Mouse (Mus musculus) liver, adult 2 months (tissue): Measurements from ENCODE around the gene Agrp. TPM values are rescaled to one million over a fixed set of nuclear protein-coding genes. Genes with fewer than 3 reads are reported as not detected.
A peak's percentile ranks its signal among the peaks of the same experiment; 100 is the strongest.

Experiments used
- DNase-seq: peaks from one replicate; pipeline ENCODE4 v3.0.0-alpha.2; 2011; ENCODE audit warnings: low read depth, low spot score; ENCODE audit errors: extremely low read depth
- H3K27ac ChIP-seq: fragments of 200-500 bp; replicated peaks from 2 replicates; pipeline ENCODE4 v1.5.1; 2012; ENCODE audit warnings: low read depth, mild to moderate bottlenecking, control low read depth, inconsistent platforms, low read length; ENCODE audit not compliant: insufficient read depth
- H3K27me3 ChIP-seq: fragments of 200-500 bp; 2 replicates; pipeline ENCODE4 v1.6.1; 2012; ENCODE audit warnings: mild to moderate bottlenecking, moderate library complexity, low read length, inconsistent platforms; ENCODE audit not compliant: control insufficient read depth, insufficient read depth
- H3K36me3 ChIP-seq: fragments of 200-500 bp; 2 replicates; pipeline ENCODE4 v1.6.1; 2012; ENCODE audit warnings: low read length, inconsistent platforms; ENCODE audit not compliant: control insufficient read depth, insufficient read depth
- H3K4me1 ChIP-seq: fragments of 200-500 bp; 2 replicates; pipeline ENCODE4 v1.6.1; 2011; ENCODE audit warnings: low read length; ENCODE audit not compliant: control insufficient read depth, insufficient read depth
- H3K4me3 ChIP-seq: fragments of 200-500 bp; 2 replicates; pipeline ENCODE4 v1.5.1; 2011; ENCODE audit warnings: low read depth, mild to moderate bottlenecking, control low read depth, low read length, moderate library complexity; ENCODE audit not compliant: insufficient read depth
- H3K79me2 ChIP-seq: fragments of 200-500 bp; 2 replicates; pipeline ENCODE4 v1.6.1; 2012; ENCODE audit warnings: inconsistent platforms, mild to moderate bottlenecking, low read length, moderate library complexity; ENCODE audit not compliant: control insufficient read depth, insufficient read depth
- H3K9ac ChIP-seq: fragments of 200-500 bp; 2 replicates; pipeline ENCODE4 v1.6.1; 2012; ENCODE audit warnings: low read depth, mild to moderate bottlenecking, control low read depth, inconsistent platforms, low read length
- CTCF ChIP-seq: fragments of 200-500 bp; IDR thresholded peaks from 2 replicates; pipeline ENCODE4 v1.5.1; 2011; ENCODE audit warnings: low read depth, low read length, control low read depth
- POLR2A ChIP-seq: fragments of 200-500 bp; IDR thresholded peaks from 2 replicates; pipeline ENCODE4 v1.6.1; 2011; ENCODE audit warnings: low read length, control low read depth; ENCODE audit not compliant: insufficient read depth; ENCODE audit errors: extremely low read depth
- WGBS: fragments of 180-500 bp; shearing (Covaris S2); methylation state at CpG from one replicate; pipeline ENCODE4 v1.1.7; 2018; 5-methylcytosine and 5-hydroxymethylcytosine counted together
- polyA plus RNA-seq: library from polyadenylated mRNA; depleted of rRNA; stranded (reverse); fragments of >200 nt; gene quantifications from 2 replicates; pipeline ENCODE4 v1.2.3, GENCODE M21; 2012
- total RNA-seq: library from RNA; depleted of rRNA; stranded (reverse); fragments of >200 nt; gene quantifications from 2 replicates; pipeline ENCODE4 v1.2.3, GENCODE M21; 2014

Agrp gene
- total and polyA plus RNA-seq, 2 experiments = not detected

- TF ChIP-seq CTCF = no peak
- no peaks in the 10 kb centered on the region for H3K27me3 ChIP-seq
- 25% methylated on average over 1 of the region's 1 CpGs for WGBS
- peaks cover 29% of the 10 kb centered on the region; the same call in 1 of the 2 replicates for H3K79me2 ChIP-seq
- no peak overlapping the region for H3K9ac ChIP-seq
- H3K4me1 ChIP-seq = peaks cover 22% of the 10 kb centered on the region
- H3K27ac ChIP-seq = 0 out of 2 replicates have a peak overlapping the region, but pooled peaks have one; percentile 15
- DNase-seq = no peak
- no peak overlapping the region for H3K4me3 ChIP-seq
- H3K36me3 ChIP-seq = peaks cover 13% of the 10 kb centered on the region
Observed at GRCm38 (mm10) chr8:105543703-105544102, 93.5 kb downstream of the Agrp start.

GRCm38 (mm10) chr8:105542808-105543207 is 94.4 kb downstream of the Agrp start:
- WGBS = 90% methylated on average over 2 of the region's 2 CpGs
- peaks cover 22% of the 10 kb centered on the region for H3K4me1 ChIP-seq
- H3K79me2 ChIP-seq = peaks cover 27% of the 10 kb centered on the region; the same call in 1 of the 2 replicates
- TF ChIP-seq POLR2A (no peak), CTCF (no peak)
- no peak for DNase-seq
- H3K36me3 ChIP-seq = peaks cover 22% of the 10 kb centered on the region
- no peak overlapping the region for H3K9ac ChIP-seq
- no peak overlapping the region for H3K4me3 ChIP-seq
- H3K27ac ChIP-seq = no peak overlapping the region
- H3K27me3 ChIP-seq = no peaks in the 10 kb centered on the region

- H3K9ac ChIP-seq = no peak overlapping the region
- TF ChIP-seq POLR2A = no peak
- no peak for TF ChIP-seq CTCF
Observed at GRCm38 (mm10) chr8:105542032-105542656, 95.0 kb downstream of the Agrp start.

GRCm38 (mm10) chr8:105538940-105539339 is 98.3 kb downstream of the Agrp start:
- Histone ChIP-seq H3K27me3 (no peaks in the 10 kb centered on the region), H3K27ac (no peak overlapping the region), H3K4me3 (no peak overlapping the region), H3K9ac (no peak overlapping the region), H3K79me2 (peaks cover 9% of the 10 kb centered on the region; the same call in 1 of the 2 replicates), H3K4me1 (peaks cover 2% of the 10 kb centered on the region), H3K36me3 (peaks cover 32% of the 10 kb centered on the region)
- 96% methylated on average over 4 of the region's 4 CpGs for WGBS
- no peak for DNase-seq
- TF ChIP-seq POLR2A (no peak), CTCF (no peak)

More at GRCm38 (mm10) chr8:105542032-105542656, 95.0 kb downstream of the Agrp start:
- peaks cover 28% of the 10 kb centered on the region for H3K36me3 ChIP-seq
- H3K4me3 ChIP-seq = no peak overlapping the region
- no peak overlapping the region for H3K27ac ChIP-seq
- H3K79me2 ChIP-seq = peaks cover 27% of the 10 kb centered on the region; the same call in 1 of the 2 replicates
- no peak for DNase-seq
- peaks cover 20% of the 10 kb centered on the region for H3K4me1 ChIP-seq
- 95% methylated on average over 3 of the region's 3 CpGs for WGBS
- H3K27me3 ChIP-seq = no peaks in the 10 kb centered on the region

- peaks cover 35% of the 10 kb centered on the region for H3K36me3 ChIP-seq
Observed at GRCm38 (mm10) chr8:105537011-105537677, 100.0 kb downstream of the Agrp start.

More at GRCm38 (mm10) chr8:105537011-105537677, 100.0 kb downstream of the Agrp start:
- H3K27ac ChIP-seq = no peak overlapping the region
- no peak overlapping the region for H3K4me3 ChIP-seq
- no peak overlapping the region for H3K9ac ChIP-seq
- 77% methylated on average over 6 of the region's 6 CpGs for WGBS
- H3K4me1 ChIP-seq = no peaks in the 10 kb centered on the region; the same call in 1 of the 2 replicates
- H3K27me3 ChIP-seq = no peaks in the 10 kb centered on the region
- TF ChIP-seq CTCF (no peak), POLR2A (no peak)
- peaks cover 6% of the 10 kb centered on the region; the same call in 1 of the 2 replicates for H3K79me2 ChIP-seq
- DNase-seq = no peak
